Mouse (Mus musculus) layer of hippocampus, adult 2 months (tissue): ENCODE data around the gene Lrrk1. TPM values are rescaled to one million over a fixed set of nuclear protein-coding genes. Genes with fewer than 3 reads are reported as not detected.

ENCODE experiments used
- DNase-seq, 2 experiments: peaks; one replicate each; pipeline ENCODE4 v3.0.0; 2022; ENCODE audit warnings: low spot score in 2 of 2
- H3K27ac ChIP-seq: fragments of 200-600 bp; 2 replicates; pipeline ENCODE4 v1.8.1; 2022
- H3K4me3 ChIP-seq: fragments of 200-600 bp; 2 replicates; pipeline ENCODE4 v1.8.1; 2022; ENCODE audit warnings: mild to moderate bottlenecking
- CTCF ChIP-seq: fragments of 200-600 bp; conservative IDR thresholded peaks from 2 replicates; pipeline ENCODE4 v1.8.1; 2022; ENCODE audit warnings: antibody characterized with exemption, mild to moderate bottlenecking, moderate library complexity
- microRNA-seq, 2 experiments: library from miRNA; unstranded; fragments of <30 nt; microRNA quantifications; one replicate each; pipeline ENCODE4 v1.2.0; 2021
- total RNA-seq, 2 experiments: library from RNA; stranded (reverse); gene quantifications; 2 replicates each; pipeline ENCODE4 v1.2.3; 2021

The Lrrk1 gene
- total RNA-seq, 2 experiments from 2014 or later = 2.5 to 3.1 TPM

GRCm38 (mm10) chr7:66180711-66181365, 207.3 kb downstream of the Lrrk1 start:
- no peak overlapping the region for H3K27ac ChIP-seq
- TF ChIP-seq CTCF = no peak
- no peak overlapping the region for H3K4me3 ChIP-seq
- DNase-seq = no peak

DNA sequence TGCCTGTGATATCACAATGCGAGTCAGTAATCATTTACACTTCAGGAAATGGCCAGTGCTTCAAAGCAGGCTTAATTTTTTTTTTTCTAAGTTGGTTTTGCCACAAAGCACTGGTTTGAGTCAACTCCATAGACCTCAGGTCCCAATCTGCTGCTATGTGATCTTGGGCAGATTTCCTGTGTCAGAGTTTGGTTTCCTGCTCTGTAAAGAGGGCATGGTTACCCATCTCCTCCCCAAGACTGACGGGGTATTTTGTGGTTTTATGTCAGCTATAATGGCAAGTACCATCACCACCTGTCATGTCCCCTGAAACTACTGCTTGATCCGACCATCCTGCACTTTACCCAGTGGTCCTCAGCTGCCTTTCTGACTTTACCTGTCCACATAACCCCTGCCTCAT, 207.9 kb downstream of the Lrrk1 start:
- no peak for DNase-seq
- Histone ChIP-seq H3K27ac (peak overlapping the region; percentile 65; the same call in 1 of the 2 replicates), H3K4me3 (no peak overlapping the region)
- no peak for TF ChIP-seq CTCF

GRCm38 (mm10) chr7:66179711-66180110, 208.4 kb downstream of the Lrrk1 start:
- Histone ChIP-seq H3K4me3 (no peak overlapping the region), H3K27ac (peak overlapping the region; percentile 65)
- no peak for DNase-seq
- no peak for TF ChIP-seq CTCF

DNA sequence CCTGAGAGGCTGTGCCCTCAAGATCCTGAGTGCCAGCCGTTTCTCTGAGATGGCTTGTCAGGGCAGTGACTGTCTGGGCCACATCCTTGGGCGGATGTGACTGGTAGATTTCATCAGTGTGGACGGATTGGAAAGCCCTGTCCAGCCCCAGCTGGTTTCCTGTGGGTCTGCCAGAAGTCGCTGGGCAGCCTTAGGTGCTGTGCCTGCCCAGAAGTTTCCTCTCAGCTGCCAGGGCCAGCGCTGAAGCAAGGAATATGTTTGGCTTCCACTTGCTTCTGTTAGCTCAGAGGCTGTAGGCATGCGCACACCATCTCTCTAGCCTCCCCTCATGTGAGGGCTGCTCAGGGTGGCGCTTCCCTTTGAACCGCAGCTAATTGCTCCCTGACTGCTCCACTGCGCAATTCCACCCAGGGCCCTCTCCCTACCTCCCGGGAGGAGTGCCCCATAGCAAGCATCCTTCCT, 209.0 kb downstream of the Lrrk1 start:
- H3K27ac ChIP-seq = peak overlapping the region; percentile 65
- DNase-seq = peak; percentile 30 to 55
- TF ChIP-seq CTCF = no peak
- no peak overlapping the region for H3K4me3 ChIP-seq

DNA sequence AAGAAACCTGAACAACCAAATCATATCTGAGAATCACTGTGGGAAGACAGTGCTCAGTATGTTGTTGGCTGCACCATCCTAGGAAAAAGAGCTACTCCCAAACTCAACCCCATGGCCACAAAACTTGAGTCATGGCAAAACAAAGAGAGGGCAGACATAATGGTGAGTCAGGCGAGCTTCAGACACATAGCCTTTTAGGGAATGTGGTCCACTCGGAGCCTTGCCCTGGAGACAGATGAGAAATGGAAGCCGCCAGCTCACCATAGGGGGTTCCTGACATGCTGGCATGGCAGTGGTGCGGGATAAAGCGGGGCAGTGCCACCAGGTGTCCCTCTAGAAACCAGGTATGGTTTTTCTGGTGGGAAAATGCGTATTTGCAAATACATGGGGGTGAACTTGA, 210.0 kb downstream of the Lrrk1 start:
- TF ChIP-seq CTCF = no peak
- Histone ChIP-seq H3K4me3 (no peak overlapping the region), H3K27ac (peak overlapping the region; percentile 44)
- DNase-seq = no peak

GRCm38 (mm10) chr7:66176929-66177328, 211.2 kb downstream of the Lrrk1 start:
- TF ChIP-seq CTCF = no peak
- Histone ChIP-seq H3K4me3 (no peak overlapping the region), H3K27ac (no peak overlapping the region)
- DNase-seq = no peak

Small RNA genes lying within 50 kb of the gene (microRNA-seq; reads per million reads assigned to microRNA genes)
- 0 reads per million in 2 experiments for gene Mir7057

Other genes starting within 250 kb of the Lrrk1 start
- gene Gm10974, start 22.4 kb downstream of the Lrrk1 start, total RNA-seq = not detected
- 1 to 10 TPM in 1 of 2 experiments, under 1 TPM in 1; 0.83 to 1.5 TPM for gene Aldh1a3, start 39.2 kb upstream of the Lrrk1 start, total RNA-seq